Mouse (Mus musculus) CD4-positive, CD25-positive, alpha-beta regulatory T cell, adult 2 months (primary cell): ENCODE measurements around the gene Gm8773.

Experiments
- DNase-seq: peaks from one replicate; pipeline ENCODE4 v3.0.0-alpha.2; 2012; ENCODE audit warnings: low read depth, low spot score

The Gm8773 gene

DNA sequence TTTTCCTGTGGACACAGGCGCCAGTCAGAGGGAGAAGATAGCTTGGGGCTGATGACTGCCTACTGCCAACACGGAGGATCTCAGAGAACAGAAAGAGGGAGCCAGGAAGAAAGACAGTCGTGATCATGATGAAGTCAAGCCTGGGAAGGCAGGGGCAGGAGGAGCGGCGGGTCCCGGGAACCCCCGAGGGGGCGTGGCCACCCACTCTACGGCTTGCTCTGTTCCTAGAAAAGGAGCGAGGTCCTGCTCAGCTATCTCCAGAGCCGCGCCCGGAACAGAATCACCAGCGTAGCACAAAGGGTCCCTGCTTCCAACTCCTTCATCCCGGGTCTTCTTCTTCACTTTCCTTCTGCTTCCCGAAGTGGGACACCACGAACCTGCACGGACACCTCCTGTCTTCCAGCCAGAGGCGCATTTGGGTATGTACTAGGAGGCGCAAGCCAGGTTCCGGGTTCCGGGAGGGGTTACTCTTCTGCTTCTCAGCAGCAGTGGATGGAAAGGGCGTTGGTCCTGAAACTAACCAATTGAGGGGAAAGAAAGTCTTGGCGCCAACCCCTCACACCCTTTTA is at the start of gene Gm8773:
Gene Gm8773, plus strand, starts transcription at position 51 of the 569 bp plus-strand sequence.
- no peak for DNase-seq

DNA sequence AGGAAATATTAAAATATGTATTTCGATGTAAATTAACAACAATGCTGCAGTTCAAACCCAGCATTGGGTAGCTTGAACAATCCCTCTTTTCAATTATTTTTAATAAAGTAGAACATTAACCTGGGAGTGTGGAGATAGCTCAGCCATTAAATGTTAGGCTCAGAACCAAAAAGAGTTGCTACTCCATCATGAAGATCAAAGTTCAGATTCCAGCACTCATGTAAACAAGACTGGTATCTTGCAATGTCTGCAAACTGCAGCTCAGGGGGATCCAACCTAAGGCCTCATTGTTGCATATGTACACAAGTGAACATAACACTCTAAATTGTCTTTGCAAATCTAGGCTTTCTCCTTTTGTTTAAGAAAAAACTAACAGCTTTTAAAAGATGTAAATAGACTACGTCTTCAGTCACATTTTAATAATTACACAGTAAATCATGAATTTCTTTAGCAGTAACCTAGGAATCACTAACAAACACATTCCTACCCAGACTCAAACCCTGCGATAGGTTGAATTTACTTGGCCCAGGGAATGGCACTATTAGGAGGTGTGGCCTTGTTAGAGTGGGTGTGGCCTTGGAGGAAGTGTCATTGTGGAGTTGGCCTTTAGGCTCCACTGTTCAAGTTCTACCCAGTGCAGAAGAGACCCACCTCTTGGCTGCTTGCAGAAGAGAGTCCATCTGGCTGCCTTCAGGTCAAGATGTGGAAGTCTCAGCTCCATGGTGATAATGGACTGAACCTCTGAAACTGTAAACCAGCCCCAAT is 39.8 kb upstream of the Gm8773 start:
- DNase-seq, result no peak

- DNase-seq, result no peak
Measured at GRCm38 (mm10) chr5:5536131-5536530, 37.5 kb upstream of the Gm8773 start.

- DNase-seq, result no peak
Measured at GRCm38 (mm10) chr5:5539771-5540170, 33.8 kb upstream of the Gm8773 start.

GRCm38 (mm10) chr5:5540385-5540784 is 33.2 kb upstream of the Gm8773 start:
- DNase-seq, result no peak

GRCm38 (mm10) chr5:5551110-5551509 is 22.5 kb upstream of the Gm8773 start:
- no peak for DNase-seq

DNA sequence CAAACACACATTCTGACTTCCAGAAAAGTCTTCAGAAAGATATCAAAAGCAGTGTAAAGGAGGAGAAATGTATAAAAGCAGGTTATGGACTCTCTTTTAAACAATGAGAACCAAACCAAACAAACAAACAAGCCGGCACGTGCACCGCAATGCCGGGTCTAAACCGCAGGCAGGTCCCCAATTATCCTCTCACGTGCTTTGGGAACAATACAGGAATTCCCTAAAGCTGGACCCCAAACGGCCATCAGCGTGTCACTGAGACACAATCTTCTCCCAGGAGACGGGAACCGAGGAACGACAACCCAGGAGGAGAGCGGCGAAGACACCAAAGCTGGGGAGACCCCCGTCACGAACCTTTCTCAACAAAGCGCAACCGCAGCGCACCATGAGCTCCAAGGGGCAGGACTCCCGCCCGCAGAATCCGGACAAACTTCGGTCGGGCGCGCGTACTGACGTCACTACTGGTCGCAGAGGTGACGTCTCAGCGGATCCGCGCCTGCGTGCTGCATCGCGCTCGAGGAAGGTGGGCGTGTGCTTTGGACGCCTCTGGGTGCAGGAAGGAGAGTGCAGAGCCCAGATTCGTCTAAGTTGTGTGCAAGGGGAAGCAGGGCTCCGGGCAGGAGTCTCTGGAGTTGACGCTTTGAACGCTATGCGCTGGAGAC is 14.4 kb upstream of the Gm8773 start, which contains the start of gene Gtpbp10:
Gene Gtpbp10, minus strand, starts transcription at position 460 of the 662 bp plus-strand sequence.
- peak; percentile 94 for DNase-seq

GRCm38 (mm10) chr5:5559798-5560197 is 13.8 kb upstream of the Gm8773 start:
- DNase-seq, result no peak

- DNase-seq, result peak; percentile 24
Measured at GRCm38 (mm10) chr5:5561041-5561706, 12.4 kb upstream of the Gm8773 start.

GRCm38 (mm10) chr5:5562435-5562834 is 11.2 kb upstream of the Gm8773 start:
- DNase-seq, result no peak

- DNase-seq, result no peak
Measured at GRCm38 (mm10) chr5:5587686-5588085, 14.1 kb downstream of the Gm8773 start.

GRCm38 (mm10) chr5:5610540-5610939 is 36.9 kb downstream of the Gm8773 start:
- DNase-seq, result no peak

DNA sequence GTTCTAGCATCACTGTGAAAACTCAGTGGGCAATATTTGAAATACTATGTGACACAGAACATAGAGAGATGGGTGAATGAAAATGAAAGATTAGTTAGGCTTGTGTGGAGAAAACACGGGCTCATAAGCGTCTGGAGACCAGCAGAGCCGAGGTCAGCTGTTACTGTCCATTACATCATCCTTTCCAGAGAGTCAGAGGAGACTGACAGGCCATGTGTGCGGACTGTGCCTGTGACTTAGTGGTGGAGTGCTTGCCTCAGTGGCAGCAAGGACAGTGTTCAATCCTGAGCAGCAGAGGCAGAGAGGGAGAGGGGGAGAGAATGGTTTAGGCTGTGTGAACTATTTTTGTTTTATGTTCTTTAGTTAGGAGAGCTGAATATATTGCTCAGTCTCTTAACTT is 44.7 kb downstream of the Gm8773 start:
- no peak for DNase-seq

DNA sequence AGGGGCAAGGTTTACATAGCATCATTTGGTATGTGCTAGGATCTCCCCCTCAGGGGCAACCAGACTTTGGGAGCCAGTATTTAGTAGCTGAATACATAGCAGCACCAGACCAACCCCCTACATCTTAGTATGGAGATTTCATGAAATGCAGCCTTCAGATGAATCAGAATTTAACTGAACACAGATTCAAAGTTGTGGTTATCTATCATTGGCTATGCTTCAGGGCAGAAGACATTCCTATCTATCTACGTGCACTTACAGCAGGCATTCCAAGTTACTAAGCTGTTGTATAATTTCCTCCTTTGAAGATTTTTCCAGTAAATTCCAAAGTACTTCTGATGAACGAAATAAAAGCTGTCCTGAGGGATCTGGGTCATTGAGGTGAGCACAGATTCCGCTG is 51.9 kb downstream of the Gm8773 start:
- DNase-seq, result no peak
